Mouse (Mus musculus): ENCODE measurements around the gene Mgst2.

GRCm38 (mm10) chr3:51649986-51650385 is 10.2 kb upstream of the Mgst2 start:
- TF ChIP-seq CTCF (IDR thresholded peaks at IDR 0.05; ENCODE audit: extremely low read depth, insufficient read depth, insufficient read length, insufficient replicate concordance): no peak
- no peak for TF ChIP-seq POLR2A (IDR thresholded peaks at IDR 0.05; ENCODE audit: low read depth, low read length)

All from spleen, adult 2 months (tissue).